Mouse (Mus musculus) inflammation-experienced regulatory T-cells, adult 16 weeks (primary cell): Measurements from ENCODE around the gene Ubqln2. TPM values are rescaled to one million over a fixed set of nuclear protein-coding genes. Genes with fewer than 3 reads are reported as not detected.

Experiments used
- polyA plus RNA-seq: library from polyadenylated mRNA; unstranded; fragments of 100-300 nt; shearing (Covaris generic); gene quantifications from one replicate; pipeline ENCODE4 v1.2.1, GENCODE M21; 2017

Ubqln2 gene
- polyA plus RNA-seq = 2.6 TPM

DNA sequence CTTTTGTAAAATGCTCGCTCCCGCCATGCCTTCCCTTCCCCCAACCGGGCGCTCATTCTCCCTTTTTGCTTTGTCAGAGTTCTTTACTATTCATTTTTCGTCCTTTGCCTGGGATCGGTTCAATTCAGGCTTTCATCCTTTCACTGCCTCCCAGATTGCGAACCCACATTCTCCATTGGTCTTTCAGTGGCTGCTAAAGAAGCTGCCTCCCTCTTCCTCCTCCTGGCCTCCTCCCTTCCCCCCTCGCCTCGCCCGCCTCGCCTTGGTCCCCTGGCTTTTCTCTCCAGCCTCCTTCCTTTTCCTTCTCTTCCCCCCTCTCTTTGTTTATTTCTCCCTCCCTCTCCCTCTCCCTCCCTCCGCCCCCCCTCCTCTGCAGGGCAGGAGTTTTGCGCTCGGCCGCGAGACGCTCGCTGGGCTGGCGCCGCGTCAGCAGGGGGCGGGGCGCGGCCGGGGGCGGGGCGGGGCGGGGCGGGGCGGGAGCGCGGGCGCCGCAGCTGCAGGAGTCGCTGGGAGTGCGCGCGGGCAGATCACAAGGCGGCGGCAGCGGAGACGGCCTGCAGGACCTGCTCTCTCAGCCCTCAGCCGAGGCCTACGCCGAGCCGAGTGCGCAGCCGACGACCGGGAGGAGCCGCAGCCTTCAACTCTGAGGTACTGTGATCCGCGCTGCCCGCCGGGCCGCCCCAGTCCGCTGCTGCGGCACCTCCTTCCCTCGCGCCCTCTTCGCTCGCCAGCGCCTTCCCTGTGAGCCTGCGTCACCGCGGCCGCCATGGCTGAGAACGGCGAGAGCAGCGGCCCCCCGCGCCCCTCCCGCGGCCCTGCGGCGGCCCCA lies at the start of gene Ubqln2:
Ubqln2 (plus strand) TSS at position 540 of the 829 bp plus-strand sequence.

Other genes with a start within 250 kb of the Ubqln2 start
- gene Cypt3, start 60.4 kb downstream of the Ubqln2 start, polyA plus RNA-seq = not detected
- gene Kctd12b, start 198.2 kb downstream of the Ubqln2 start, polyA plus RNA-seq = 1.3 TPM
- 77.0 TPM for gene Nbdy, start 225.4 kb downstream of the Ubqln2 start, polyA plus RNA-seq